Mouse (Mus musculus) lung, postnatal 4 days (tissue): Measurements from ENCODE around the gene Arap2.

Experiments used
- DNase-seq, 2 experiments: peaks; one replicate each; pipeline ENCODE4 v3.0.0; 2021

Gene Arap2

GRCm38 (mm10) chr5:62765784-62766701, at the start of gene Arap2:
Gene Arap2 (minus strand): TSS chr5:62766159.
- DNase-seq = peak; percentile 73 to 89

DNA sequence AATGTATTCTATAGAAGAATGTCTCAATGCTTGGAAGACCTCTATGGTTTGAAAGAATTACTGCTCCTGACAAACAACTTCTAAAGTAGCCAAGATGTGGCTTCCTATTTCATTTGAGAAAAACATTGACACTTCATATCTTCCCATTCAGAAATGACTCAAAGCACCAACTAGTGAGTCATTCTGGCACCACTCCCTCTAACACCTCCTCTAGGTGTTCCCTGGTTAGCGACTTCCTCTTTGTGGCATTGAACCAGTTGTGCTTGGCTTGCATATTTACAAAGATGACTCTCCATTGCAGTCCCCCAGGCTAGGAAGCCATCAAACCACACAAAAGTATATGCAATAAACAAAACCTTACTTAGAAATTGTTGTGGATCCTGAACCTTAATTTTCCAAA, 49.8 kb upstream of the Arap2 start:
- DNase-seq = no peak

GRCm38 (mm10) chr5:62814072-62814414, 48.1 kb upstream of the Arap2 start:
- no peak for DNase-seq

GRCm38 (mm10) chr5:62813402-62814071, 47.6 kb upstream of the Arap2 start, which contains the start of gene Dthd1:
Gene Dthd1 (plus strand): TSS chr5:62813823.
- DNase-seq = no peak

DNA sequence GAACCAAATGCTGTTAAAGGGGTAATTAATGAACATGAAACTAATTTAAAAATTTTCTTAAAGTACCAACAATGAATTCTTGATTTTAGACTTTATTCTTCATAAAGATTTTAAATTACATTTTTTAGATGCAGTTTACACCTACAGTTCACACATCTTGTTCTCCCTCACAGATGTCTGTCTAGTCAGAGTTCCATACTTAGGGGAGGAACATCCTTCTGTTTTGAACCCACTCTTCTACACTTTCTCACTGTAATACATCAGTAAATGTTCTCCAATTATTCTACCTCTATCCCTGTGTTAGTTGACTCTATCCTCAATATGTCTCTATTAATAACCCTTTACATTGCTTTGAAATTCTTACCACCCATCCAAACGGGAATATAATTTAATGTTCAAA, 26.8 kb upstream of the Arap2 start:
- no peak for DNase-seq

DNA sequence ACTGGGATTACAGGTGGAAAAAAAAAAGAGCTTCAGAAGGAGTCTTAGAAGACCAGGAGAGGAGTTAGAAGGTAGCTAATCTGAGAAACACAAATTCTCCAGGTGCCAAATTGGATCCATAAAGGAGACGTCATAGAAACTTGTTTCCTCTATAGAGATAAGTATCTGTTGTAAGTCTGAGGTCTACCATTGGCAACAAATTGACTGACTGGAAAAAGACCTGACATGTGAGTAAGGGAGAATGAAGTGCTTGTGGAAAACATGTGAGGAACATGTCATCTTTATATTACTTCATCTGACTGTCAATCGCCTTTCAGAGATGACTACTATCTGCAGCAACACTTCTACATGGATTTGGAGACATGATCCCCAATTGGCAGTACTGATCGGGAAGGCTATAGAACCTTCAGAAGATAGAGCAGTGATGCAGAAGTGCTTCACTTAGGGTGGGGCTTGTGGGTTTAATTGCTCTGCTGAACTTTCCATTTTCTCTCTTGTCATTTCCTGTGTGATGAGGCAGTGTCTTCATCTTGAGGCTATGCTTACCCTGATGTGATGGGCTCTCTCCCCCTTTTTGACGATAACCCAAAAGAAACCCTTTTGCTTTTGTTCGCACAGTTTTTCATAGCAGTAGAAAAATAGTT, 25.1 kb upstream of the Arap2 start:
- DNase-seq = no peak

- no peak for DNase-seq
These were observed 20.9 kb upstream of the Arap2 start for GRCm38 (mm10) chr5:62786809-62787208.

DNA sequence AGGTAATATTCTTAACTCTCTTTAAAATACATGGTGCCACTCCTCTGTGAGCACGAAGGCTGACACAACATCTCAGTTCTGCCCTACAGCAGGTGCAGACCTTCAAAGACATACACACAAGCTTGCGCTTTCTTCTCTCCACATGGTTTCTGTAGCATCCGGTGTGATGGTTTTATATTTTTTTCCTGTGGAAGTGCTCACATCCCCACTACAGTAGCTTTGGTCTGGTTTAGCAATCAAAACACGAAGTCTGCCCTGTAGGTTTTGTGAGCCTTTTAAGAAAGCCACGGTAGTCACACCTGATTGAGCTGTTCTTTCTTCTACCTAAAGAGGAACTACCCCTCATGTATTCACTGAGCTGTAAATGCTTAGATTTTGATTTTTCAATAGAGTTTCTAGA, 12.7 kb upstream of the Arap2 start:
- no peak for DNase-seq

GRCm38 (mm10) chr5:62777804-62778203, 11.8 kb upstream of the Arap2 start:
- no peak for DNase-seq

DNA sequence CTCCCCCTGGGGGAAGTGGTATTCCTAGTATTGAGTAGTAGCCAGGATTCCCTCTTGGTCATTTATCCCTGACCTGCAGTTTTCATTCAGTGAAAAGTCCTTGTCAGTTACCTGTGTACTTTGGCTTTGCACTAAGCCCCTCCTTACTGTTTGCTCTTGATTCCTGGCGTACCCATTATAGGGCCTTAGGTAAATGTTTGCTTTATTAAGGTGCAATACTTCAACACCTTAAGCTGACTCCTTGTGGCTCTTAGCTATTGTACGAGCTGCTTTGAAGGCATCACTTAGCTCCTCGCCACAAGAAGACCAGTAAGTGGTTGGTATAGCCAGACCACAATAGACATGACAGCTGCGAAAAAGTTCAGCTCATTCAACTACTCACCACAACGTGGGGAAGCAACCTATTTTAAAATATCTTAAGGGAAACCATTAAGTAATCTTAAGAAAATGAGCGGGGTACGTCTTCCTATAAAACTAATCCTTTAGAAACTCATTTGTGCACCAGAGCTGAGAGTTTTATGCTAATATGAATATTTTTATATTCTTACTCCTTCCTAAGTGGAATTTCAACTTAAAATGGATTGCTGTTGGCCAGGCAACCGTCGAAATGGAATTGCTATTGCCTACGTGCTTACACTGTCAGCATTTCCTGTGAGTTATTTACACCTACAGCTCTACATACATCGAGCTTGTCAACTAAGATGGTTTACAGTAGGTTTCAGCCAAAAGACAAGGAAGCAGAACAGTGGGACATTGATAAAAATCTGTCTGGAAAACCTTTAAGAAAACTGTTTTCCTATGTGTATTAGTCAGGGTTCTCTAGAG, 6.0 kb upstream of the Arap2 start:
- DNase-seq = no peak

GRCm38 (mm10) chr5:62765459-62765783, 538 bp downstream of the Arap2 start:
- DNase-seq = no peak

GRCm38 (mm10) chr5:62764161-62764560, 1.8 kb downstream of the Arap2 start:
- DNase-seq = no peak

- no peak for DNase-seq
These were observed 2.9 kb downstream of the Arap2 start for GRCm38 (mm10) chr5:62763046-62763445.

GRCm38 (mm10) chr5:62762298-62762960, 3.5 kb downstream of the Arap2 start:
- peak; percentile 20 to 56 for DNase-seq

- no peak for DNase-seq
These were observed 5.0 kb downstream of the Arap2 start for GRCm38 (mm10) chr5:62760791-62761504.

DNA sequence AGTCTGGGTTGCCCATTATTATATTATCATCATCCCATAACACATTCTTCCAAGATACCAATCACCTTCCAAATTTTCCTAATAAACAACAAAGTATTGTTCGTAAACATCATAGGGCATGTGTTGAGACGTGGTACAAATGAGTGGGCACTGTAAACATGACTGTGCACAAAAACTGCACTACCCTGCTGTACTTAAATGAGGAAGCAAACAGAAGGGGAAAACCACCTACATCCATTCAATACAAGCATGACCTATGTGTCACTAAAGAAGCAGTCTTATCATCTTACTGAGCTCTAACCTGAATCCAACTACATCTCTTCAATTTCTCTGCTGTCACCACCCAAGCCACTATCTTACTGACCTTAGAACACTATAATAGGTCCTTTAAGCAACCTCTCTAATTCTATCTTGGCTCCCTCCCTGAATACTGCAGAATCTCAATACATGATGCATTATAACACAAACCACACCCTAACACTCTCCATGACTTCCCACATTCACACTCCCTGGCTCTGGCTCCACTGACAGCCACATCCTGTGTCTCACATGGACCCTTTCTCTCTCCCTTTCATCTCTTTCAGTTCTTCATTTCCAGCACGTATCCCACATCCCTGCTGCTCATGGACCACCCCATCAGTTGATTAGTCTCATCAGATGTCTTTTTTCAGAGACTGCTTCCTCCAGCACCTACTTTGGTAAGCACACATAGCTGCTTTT, 10.0 kb downstream of the Arap2 start:
- no peak for DNase-seq

- DNase-seq = no peak
These were observed 13.0 kb downstream of the Arap2 start for GRCm38 (mm10) chr5:62752934-62753333.

- no peak for DNase-seq
These were observed 14.3 kb downstream of the Arap2 start for GRCm38 (mm10) chr5:62751692-62752091.

DNA sequence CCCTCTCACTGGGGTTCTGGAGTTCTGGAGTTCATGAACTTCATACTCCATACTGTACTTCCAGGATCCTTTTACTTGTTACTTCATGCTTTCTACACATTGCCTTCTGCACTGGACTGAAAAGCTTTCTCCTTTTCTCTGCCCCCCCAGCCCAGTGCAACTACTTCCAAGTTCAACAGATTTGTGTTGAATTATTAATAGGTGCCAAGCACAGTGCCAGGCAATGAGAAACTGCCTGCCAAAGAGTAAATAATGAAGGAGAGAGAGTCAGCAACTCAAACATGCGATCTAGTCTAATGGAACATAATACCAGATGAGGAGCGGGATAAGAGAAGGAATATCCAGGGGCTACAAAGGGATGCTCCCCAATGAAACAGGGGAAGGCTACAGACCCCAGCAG, 17.8 kb downstream of the Arap2 start:
- DNase-seq = no peak

DNA sequence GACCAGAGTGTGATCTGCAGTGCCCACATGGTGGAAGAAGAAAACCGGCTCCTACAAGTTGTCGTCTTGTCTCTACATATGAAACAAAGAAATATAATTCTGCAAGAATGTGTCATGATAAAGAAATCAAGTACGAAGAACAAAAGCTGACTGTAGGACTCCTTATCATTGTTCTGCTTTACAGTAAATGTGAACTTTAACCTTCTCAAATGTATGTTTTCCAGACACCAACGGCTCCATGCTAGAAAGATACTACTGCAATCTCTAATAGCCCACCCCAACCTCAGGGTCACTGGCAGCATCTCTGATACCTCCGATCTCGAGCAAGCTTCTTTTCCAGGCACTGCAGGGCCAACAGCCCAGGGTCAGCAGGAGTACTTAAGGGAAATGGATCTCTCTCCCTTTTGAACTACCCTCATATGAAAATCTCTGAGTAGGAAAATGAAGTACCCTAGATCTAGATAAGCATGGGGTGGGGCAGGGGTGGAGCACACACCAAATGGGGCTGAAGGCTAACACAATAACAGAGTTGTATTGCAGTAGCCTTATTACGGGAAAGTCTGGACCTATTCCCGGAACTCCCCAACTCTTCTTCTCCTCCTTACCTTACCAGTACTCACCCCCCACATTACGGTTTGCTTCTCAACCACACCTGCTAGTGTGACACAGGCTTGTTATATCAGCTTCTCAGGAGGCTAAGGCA, 22.6 kb downstream of the Arap2 start:
- no peak for DNase-seq
